Mouse (Mus musculus) small intestine, adult 2 months (tissue): ENCODE results near the gene Paf1. TPM values are rescaled to one million over a fixed set of nuclear protein-coding genes. Genes with fewer than 3 reads are reported as not detected.

Experiments used
- H3K27ac ChIP-seq: fragments of 200-500 bp; 2 replicates; pipeline ENCODE4 v1.5.1; 2012; ENCODE audit warnings: low read depth, low read length, control low read depth, inconsistent platforms; ENCODE audit not compliant: insufficient read depth
- H3K27me3 ChIP-seq: fragments of 200-500 bp; 2 replicates; pipeline ENCODE4 v1.6.1; 2012; ENCODE audit warnings: mild to moderate bottlenecking, moderate library complexity, low read length, inconsistent platforms; ENCODE audit not compliant: control insufficient read depth, insufficient read depth
- H3K36me3 ChIP-seq: fragments of 200-500 bp; 2 replicates; pipeline ENCODE4 v1.6.1; 2012; ENCODE audit warnings: mild to moderate bottlenecking, low read length, control low read depth, inconsistent platforms; ENCODE audit not compliant: control insufficient read depth, insufficient read depth
- H3K4me1 ChIP-seq: fragments of 200-500 bp; 2 replicates; pipeline ENCODE4 v1.6.1; 2012; ENCODE audit warnings: low read length, inconsistent platforms, mixed read lengths; ENCODE audit not compliant: control insufficient read depth, insufficient read depth, insufficient read length
- H3K4me3 ChIP-seq: fragments of 200-500 bp; 2 replicates; pipeline ENCODE4 v1.5.1; 2012; ENCODE audit warnings: low read depth, mild to moderate bottlenecking, control low read depth, inconsistent platforms, low read length, moderate library complexity
- CTCF ChIP-seq: fragments of 200-500 bp; IDR thresholded peaks from 2 replicates; pipeline ENCODE4 v1.5.1; 2012; ENCODE audit warnings: low read depth, mild to moderate bottlenecking, control low read depth, inconsistent platforms, low read length, moderate library complexity, mixed read lengths; ENCODE audit not compliant: insufficient replicate concordance, insufficient read length; ENCODE audit errors: extremely low read depth
- POLR2A ChIP-seq: fragments of 200-500 bp; IDR thresholded peaks from 2 replicates; pipeline ENCODE4 v1.6.1; 2012; ENCODE audit warnings: low read depth, mild to moderate bottlenecking, control low read depth, inconsistent platforms, low read length, moderate library complexity
- WGBS: fragments of 180-500 bp; shearing (Covaris S2); methylation state at CpG from one replicate; pipeline ENCODE4 v1.1.7; 2018; 5-methylcytosine and 5-hydroxymethylcytosine counted together
- polyA plus RNA-seq: library from polyadenylated mRNA; depleted of rRNA; stranded (reverse); fragments of >200 nt; gene quantifications from 2 replicates; pipeline ENCODE4 v1.2.3, GENCODE M21; 2012

The Paf1 gene
- polyA plus RNA-seq, 1 experiment, result 67.1 TPM

GRCm38 (mm10) chr7:28371514-28371989, 21.2 kb upstream of the Paf1 start:
- Histone ChIP-seq H3K36me3 (peaks cover 9% of the 10 kb centered on the region; the same call in 1 of the 2 replicates), H3K4me3 (peak overlapping the region; percentile 80), H3K27me3 (no peaks in the 10 kb centered on the region), H3K27ac (peak overlapping the region; percentile 81), H3K4me1 (peaks cover 3% of the 10 kb centered on the region)
- TF ChIP-seq CTCF, result no peak
- TF ChIP-seq POLR2A, result no peak; the same call in 1 of the 2 replicates
- 2% methylated on average over 41 of the region's 43 CpGs for WGBS

- no peaks in the 10 kb centered on the region for H3K27me3 ChIP-seq
- peaks cover 3% of the 10 kb centered on the region for H3K4me1 ChIP-seq
- WGBS, result under 1% methylated on average over 65 of the region's 66 CpGs
- TF ChIP-seq CTCF (peak; percentile 70), POLR2A (peak; percentile 61; the same call in 1 of the 2 replicates)
- H3K4me3 ChIP-seq, result peak within 1 kb of the TSS; percentile 80
- peak within 1 kb of the TSS; percentile 88 for H3K27ac ChIP-seq
- peaks cover 15% of the 10 kb centered on the region for H3K36me3 ChIP-seq
These were observed 20.3 kb upstream of the Paf1 start, which contains the start of gene Plekhg2 for GRCm38 (mm10) chr7:28372251-28373108. Gene Plekhg2, minus strand, starts transcription at chr7:28372599.

- under 1% methylated on average over 9 of the region's 9 CpGs for WGBS
- Histone ChIP-seq H3K27ac (peak overlapping the region; percentile 88), H3K36me3 (peaks cover 17% of the 10 kb centered on the region), H3K27me3 (no peaks in the 10 kb centered on the region), H3K4me3 (peak overlapping the region; percentile 51), H3K4me1 (peaks cover 3% of the 10 kb centered on the region)
- TF ChIP-seq CTCF, result peak; percentile 26; the same call in 1 of the 2 replicates
- TF ChIP-seq POLR2A, result no peak
These were observed 19.6 kb upstream of the Paf1 start for GRCm38 (mm10) chr7:28373131-28373581.

GRCm38 (mm10) chr7:28373891-28374495, 18.8 kb upstream of the Paf1 start:
- Histone ChIP-seq H3K27me3 (no peaks in the 10 kb centered on the region), H3K4me3 (peak overlapping the region; percentile 32), H3K4me1 (peaks cover 3% of the 10 kb centered on the region), H3K36me3 (peaks cover 18% of the 10 kb centered on the region), H3K27ac (peak overlapping the region; percentile 100)
- WGBS, result 27% methylated on average over 7 of the region's 7 CpGs
- TF ChIP-seq POLR2A (0 out of 2 replicates have a peak, but pooled peaks have one; percentile 26), CTCF (no peak)

- 40% methylated on average over 10 of the region's 10 CpGs for WGBS
- Histone ChIP-seq H3K4me3 (peak overlapping the region; percentile 52; the same call in 1 of the 2 replicates), H3K27ac (peak overlapping the region; percentile 100), H3K27me3 (no peaks in the 10 kb centered on the region), H3K4me1 (peaks cover 3% of the 10 kb centered on the region), H3K36me3 (peaks cover 18% of the 10 kb centered on the region)
- TF ChIP-seq CTCF, result no peak
- TF ChIP-seq POLR2A, result no peak
These were observed 18.1 kb upstream of the Paf1 start for GRCm38 (mm10) chr7:28374647-28375046.

GRCm38 (mm10) chr7:28375176-28375921, 17.4 kb upstream of the Paf1 start:
- peak overlapping the region; percentile 52 for H3K4me3 ChIP-seq
- TF ChIP-seq POLR2A, result peak; percentile 88
- no peak for TF ChIP-seq CTCF
- peaks cover 18% of the 10 kb centered on the region for H3K36me3 ChIP-seq

More at GRCm38 (mm10) chr7:28375176-28375921, 17.4 kb upstream of the Paf1 start:
- Histone ChIP-seq H3K27ac (peak overlapping the region; percentile 100), H3K4me1 (peaks cover 3% of the 10 kb centered on the region; the same call in 1 of the 2 replicates), H3K27me3 (no peaks in the 10 kb centered on the region)
- under 1% methylated on average over 36 of the region's 36 CpGs for WGBS
